Mouse (Mus musculus): ENCODE measurements around the gene Gpld1.

Gpld1 gene

GRCm38 (mm10) chr13:24942512-24943282, at the start of gene Gpld1:
Gpld1 (plus strand) TSS chr13:24943152.
- DNase-seq (ENCODE audit: inconsistent age in 2 of 2, low spot score in 1 of 2), result peak in 1 of 2 experiments; percentile 59

GRCm38 (mm10) chr13:24893880-24894279, 49.1 kb upstream of the Gpld1 start:
- no peak for DNase-seq (ENCODE audit: inconsistent age in 2 of 2, low spot score in 1 of 2)

- DNase-seq (ENCODE audit: inconsistent age in 2 of 2, low spot score in 1 of 2), result no peak
Observed at GRCm38 (mm10) chr13:24901916-24902315, 41.0 kb upstream of the Gpld1 start.

- DNase-seq (ENCODE audit: inconsistent age in 2 of 2, low spot score in 1 of 2), result no peak
Observed at GRCm38 (mm10) chr13:24903412-24903811, 39.5 kb upstream of the Gpld1 start.

GRCm38 (mm10) chr13:24905422-24905821, 37.5 kb upstream of the Gpld1 start:
- no peak for DNase-seq (ENCODE audit: inconsistent age in 2 of 2, low spot score in 1 of 2)

GRCm38 (mm10) chr13:24906831-24907570, 36.0 kb upstream of the Gpld1 start:
- DNase-seq (ENCODE audit: inconsistent age in 2 of 2, low spot score in 1 of 2), result peak; percentile 34 to 61

- no peak for DNase-seq (ENCODE audit: inconsistent age in 2 of 2, low spot score in 1 of 2)
Observed at GRCm38 (mm10) chr13:24909112-24909511, 33.8 kb upstream of the Gpld1 start.

GRCm38 (mm10) chr13:24913576-24913975, 29.4 kb upstream of the Gpld1 start:
- no peak for DNase-seq (ENCODE audit: inconsistent age in 2 of 2, low spot score in 1 of 2)

GRCm38 (mm10) chr13:24914915-24915314, 28.0 kb upstream of the Gpld1 start:
- DNase-seq (ENCODE audit: inconsistent age in 2 of 2, low spot score in 1 of 2), result no peak

GRCm38 (mm10) chr13:24915831-24916230, 27.1 kb upstream of the Gpld1 start:
- no peak for DNase-seq (ENCODE audit: inconsistent age in 2 of 2, low spot score in 1 of 2)

- DNase-seq (ENCODE audit: inconsistent age in 2 of 2, low spot score in 1 of 2), result peak; percentile 51 to 84
Observed at GRCm38 (mm10) chr13:24920333-24920977, 22.5 kb upstream of the Gpld1 start.

- no peak for DNase-seq (ENCODE audit: inconsistent age in 2 of 2, low spot score in 1 of 2)
Observed at GRCm38 (mm10) chr13:24921281-24921680, 21.7 kb upstream of the Gpld1 start.

GRCm38 (mm10) chr13:24923991-24924390, 19.0 kb upstream of the Gpld1 start:
- no peak for DNase-seq (ENCODE audit: inconsistent age in 2 of 2, low spot score in 1 of 2)

GRCm38 (mm10) chr13:24930591-24930990, 12.4 kb upstream of the Gpld1 start:
- peak in 1 of 2 experiments; percentile 85 for DNase-seq (ENCODE audit: inconsistent age in 2 of 2, low spot score in 1 of 2)

- peak in 1 of 2 experiments; percentile 37 for DNase-seq (ENCODE audit: inconsistent age in 2 of 2, low spot score in 1 of 2)
Observed at GRCm38 (mm10) chr13:24933199-24933598, 9.8 kb upstream of the Gpld1 start.

GRCm38 (mm10) chr13:24936772-24937107, 6.2 kb upstream of the Gpld1 start:
- DNase-seq (ENCODE audit: inconsistent age in 2 of 2, low spot score in 1 of 2), result no peak

- peak; percentile 83 to 93 for DNase-seq (ENCODE audit: inconsistent age in 2 of 2, low spot score in 1 of 2)
Observed at GRCm38 (mm10) chr13:24937108-24937838, 5.7 kb upstream of the Gpld1 start, which contains the start of gene Aldh5a1. Aldh5a1 (minus strand) TSS chr13:24937661.

GRCm38 (mm10) chr13:24937839-24938166, 5.1 kb upstream of the Gpld1 start:
- no peak for DNase-seq (ENCODE audit: inconsistent age in 2 of 2, low spot score in 1 of 2)

- DNase-seq (ENCODE audit: inconsistent age in 2 of 2, low spot score in 1 of 2), result peak; percentile 77 to 94
Observed at GRCm38 (mm10) chr13:24938683-24939082, 4.3 kb upstream of the Gpld1 start.

- DNase-seq (ENCODE audit: inconsistent age in 2 of 2, low spot score in 1 of 2), result no peak
Observed at GRCm38 (mm10) chr13:24939472-24939871, 3.5 kb upstream of the Gpld1 start.

- no peak for DNase-seq (ENCODE audit: inconsistent age in 2 of 2, low spot score in 1 of 2)
Observed at GRCm38 (mm10) chr13:24943303-24943702, 351 bp downstream of the Gpld1 start.
